Mouse (Mus musculus) 416B (cell line): ENCODE results near the gene Gas2.

Source experiments
- DNase-seq: peaks from one replicate; pipeline ENCODE4 v3.0.0; 2011; ENCODE audit warnings: low read depth

Gene Gas2

DNA sequence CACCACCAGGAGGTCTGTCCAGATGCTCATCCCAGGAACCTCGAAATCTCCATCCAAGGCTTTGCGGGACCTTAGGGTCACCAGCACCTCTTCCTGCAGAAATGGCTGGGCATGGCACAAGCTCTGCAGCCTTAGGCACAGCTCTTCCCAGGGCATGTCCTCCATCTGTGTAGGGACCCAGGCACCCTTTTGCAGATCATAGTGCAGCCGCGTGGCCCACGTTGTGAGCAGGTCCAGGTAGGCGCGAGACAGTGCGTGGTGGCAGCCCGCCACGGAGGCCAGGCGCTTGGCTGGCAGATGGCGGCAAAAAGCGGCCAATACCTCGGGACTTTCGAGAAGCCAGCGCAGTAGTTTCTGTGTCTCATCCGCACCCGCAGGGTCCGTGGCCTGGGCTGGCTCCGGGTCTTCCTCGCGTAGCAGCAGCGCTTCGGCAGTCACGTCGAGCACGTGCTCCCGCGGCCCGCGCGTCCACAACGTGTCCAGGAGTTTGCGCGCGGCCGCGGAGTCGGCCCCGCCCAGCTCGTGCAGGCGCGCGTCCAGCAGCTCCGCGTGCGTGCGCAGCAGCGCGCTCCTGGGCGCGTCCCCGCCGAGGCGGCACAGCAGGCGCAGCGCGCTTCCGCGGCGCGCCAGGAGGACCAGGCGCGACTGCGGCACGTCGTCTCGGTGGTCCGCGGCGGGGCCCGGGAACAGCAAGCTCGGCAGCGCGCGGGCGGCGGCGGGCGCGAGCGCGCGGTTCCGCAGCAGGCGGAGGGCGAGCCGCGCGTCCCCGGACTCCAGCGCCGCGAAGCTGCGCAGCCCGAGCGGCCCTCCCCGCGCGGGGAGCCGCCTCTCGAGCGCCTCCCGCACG, at the start of gene Gas2:
TSS of gene Gas2 (plus strand) at position 766 of the 847 bp plus-strand sequence.
- peak; percentile 68 for DNase-seq

DNA sequence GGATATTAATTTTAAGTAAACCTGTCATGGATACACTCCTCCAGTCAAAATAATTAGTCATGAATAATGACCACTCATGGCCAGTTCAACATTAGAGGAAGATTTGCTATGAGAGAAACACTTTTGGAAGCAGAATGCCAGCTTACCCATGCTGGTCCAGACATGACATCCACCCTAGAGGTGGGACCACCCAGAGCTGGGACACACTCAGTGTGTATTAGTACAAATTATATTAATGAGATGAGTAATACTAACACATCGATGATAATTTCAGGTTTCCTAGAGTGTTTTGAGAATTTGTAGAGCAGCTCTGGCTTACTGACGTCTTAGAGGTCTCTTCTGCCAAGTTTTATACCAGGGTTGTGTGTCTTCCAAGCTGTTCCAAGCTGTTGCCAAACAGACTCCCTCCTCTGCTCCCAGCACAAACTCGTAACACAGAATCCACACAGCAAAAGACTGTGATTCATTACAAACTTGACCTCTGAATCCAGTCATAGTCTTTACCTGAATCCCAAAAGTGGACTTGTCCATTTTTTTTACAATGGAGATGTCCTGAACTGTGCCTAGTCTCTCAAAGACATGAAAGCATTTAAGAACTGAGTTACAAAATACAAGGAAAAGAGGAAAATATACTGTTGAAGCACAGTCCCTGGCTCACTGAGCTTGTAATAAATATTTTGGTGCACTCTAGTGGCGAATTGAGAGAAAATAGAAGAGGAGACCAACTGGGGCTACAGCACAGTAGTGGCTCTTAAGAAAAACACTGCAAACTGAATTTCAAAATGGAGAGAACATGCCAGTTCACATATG, 46.1 kb upstream of the Gas2 start:
- DNase-seq: peak; percentile 54

DNA sequence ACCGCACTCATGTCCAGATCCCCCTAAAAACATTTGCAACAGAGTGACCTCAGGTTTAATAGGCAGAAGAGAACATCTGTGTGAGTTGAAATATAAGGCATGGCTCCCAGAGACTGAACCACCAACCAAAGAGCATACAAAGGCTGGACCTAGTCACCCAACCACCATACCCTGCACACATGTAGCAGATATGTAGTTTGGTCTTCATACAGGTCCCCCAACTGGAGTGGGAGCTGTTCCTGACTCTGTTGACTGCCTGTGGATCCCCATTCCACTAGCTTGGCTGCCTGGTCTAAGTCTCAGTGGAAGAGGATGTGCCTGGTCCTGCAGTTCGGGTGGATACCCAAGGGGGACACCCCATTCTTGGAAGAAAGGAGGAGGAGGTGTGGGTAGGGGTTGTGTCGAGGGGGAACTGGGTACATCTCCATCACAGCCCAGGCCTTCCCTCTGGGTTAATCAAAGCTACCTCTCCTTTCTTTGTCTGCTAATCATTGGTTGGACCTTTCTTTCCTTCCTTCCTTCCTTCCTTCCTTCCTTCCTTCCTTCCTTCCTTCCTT, 45.5 kb upstream of the Gas2 start:
- no peak for DNase-seq

DNA sequence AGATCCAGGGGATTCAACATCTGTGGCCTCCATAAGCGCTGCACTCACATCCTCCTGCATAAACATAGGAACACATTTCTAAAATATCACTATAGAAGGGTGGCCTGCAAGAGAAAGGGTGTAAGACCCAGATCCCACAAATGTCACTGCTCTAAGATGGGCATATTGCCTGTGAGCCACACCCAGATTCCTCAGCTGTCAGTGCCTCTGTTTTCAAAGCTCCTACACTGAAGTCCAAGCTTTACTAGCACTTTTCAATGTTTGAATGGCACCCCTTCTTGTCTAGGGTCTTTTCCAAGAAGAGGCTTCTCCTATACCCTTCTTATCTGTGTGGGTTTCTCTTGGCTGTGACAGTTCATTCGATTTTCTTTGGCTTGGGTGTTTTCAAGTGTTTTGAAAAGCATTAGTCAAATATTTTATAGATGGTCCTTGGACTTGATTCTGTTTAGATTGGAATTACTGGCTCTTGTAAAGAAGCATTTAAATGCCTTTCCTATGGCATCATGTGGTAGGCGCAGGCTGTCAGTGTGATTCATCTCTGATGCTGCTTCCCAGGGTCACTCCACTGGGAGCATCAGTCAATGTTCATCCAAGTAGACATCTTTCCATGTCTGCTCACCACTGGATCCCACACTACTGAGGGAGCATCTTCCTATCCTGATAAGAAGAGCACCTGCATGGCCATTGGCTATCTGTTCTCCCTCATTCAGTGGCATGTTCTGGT, 43.4 kb upstream of the Gas2 start:
- DNase-seq: no peak

DNA sequence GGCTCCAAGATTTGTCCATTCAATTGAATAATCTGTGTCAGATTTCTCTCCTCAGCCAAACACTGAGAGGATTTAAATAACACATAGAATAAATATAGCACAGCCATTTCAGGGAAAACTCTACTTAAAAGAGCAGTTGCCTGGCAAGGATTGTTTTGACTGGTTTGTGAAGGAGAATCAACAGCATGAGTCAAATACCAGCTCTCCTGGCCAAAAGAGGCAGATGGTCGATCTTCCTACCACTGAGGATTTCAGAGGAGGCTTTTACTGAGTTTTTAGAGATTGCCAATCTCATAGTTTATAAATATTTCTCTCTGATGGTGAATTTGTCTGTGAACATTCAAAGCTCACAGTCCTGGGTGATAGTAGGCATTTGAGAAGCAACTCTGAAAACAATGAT, 41.9 kb upstream of the Gas2 start:
- no peak for DNase-seq

DNA sequence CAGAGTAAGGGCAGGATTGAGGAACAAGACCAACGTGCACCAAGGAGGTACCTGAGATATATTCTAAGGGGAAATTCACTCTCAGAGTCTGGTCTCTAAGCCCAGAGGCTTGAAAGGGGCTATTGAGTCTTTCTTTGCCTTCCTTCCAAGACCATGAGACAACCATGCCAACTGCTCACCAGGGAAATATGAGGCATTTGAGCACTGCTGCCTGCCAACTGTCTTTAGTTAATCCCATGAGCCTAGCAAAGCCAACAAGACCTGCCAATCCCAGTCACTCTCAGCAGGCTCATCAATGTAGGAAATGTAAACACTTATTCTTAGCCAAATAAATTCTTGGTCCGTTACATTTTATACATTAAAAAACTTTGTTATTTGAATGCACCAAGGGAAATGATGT, 40.3 kb upstream of the Gas2 start:
- no peak for DNase-seq

DNA sequence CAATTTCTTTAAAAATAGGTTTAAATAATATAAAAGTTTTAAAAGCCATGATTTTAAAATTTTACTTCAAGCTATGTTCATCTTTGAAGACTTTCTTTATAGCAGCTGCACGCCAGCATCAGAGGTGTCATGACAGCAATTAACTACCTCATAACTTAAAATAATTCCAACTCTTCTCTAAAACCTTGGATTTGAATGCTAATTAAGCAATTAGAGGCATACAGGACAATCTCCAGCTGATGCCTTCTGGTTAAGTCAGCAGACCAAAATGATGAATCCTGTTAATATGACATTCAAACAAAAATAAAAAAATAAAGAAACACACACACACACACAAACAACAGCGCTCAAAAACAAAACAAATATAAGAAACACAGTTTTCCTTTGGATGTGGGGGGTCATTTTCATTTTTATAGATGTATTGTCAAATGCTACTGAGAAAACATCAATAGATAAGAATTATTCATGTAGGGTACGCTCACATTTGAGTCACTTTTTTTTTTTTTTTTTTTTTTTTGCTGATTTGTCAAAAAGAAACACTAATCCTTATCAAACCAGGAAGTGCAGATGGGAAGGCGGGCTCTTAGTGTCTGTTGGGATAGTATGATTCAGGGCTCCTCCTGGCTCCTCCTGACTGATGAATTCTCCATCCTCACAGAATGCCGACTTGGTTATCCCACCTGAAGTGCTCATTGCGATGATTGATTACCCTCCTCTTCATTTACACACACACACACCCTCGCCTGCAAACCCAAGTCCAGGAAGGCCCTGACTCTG, 38.1 kb upstream of the Gas2 start:
- DNase-seq: no peak

DNA sequence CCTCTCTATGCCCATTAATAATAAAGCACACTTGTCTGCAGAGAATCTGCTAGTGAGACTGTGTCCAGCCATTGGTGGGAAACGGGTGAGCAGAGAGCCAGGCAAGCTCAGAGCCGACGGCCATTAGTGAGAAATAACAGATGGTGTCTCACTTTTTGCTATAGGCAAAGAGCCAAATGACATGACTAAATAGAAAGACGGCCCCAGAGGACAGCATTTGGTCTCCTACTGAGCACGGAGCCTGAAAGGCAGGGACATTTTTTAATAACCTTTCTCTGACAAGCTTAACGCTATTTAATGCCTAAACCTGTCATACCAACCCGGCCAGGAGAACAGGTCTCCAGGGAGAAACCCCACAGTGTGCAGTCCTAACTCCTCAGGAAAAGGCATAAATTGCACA, 29.9 kb upstream of the Gas2 start:
- DNase-seq: no peak

DNA sequence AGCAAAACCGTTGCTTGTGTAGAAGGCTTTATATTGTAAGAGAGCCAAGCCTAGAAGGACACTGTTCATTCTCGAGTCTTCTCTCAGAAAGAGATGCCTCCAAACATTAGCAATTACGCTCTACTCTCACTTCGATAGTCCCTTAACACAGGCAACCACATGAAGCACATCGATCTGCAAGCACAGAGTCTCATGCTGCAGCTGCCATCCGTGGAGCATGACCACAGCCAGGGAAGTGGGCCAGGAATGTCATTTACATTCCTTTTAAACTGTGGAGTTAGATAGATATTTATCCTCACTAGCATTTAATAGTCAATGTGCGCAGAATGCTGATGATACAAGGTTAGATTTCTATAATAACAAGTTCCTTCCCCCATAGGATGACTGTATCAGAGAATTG, 21.3 kb upstream of the Gas2 start:
- DNase-seq: no peak

DNA sequence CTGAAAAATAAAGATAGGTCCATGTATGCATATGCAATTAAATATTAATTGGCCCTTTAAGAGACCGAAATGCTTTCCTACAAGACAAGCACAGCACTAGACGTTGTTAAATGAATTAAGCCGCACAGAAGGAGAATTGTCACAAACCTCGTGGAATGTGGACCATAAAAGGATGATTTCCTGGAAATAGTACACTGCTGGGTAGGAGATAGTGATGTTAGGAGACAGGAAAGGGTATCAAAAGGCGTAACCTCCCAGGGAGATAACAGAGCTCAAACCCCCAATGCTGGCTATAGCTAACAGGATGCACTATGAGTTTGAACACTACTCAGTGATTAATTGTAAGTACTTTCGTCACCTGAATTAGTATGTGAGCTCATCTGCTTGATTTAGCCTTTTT, 10.9 kb upstream of the Gas2 start:
- DNase-seq: no peak

DNA sequence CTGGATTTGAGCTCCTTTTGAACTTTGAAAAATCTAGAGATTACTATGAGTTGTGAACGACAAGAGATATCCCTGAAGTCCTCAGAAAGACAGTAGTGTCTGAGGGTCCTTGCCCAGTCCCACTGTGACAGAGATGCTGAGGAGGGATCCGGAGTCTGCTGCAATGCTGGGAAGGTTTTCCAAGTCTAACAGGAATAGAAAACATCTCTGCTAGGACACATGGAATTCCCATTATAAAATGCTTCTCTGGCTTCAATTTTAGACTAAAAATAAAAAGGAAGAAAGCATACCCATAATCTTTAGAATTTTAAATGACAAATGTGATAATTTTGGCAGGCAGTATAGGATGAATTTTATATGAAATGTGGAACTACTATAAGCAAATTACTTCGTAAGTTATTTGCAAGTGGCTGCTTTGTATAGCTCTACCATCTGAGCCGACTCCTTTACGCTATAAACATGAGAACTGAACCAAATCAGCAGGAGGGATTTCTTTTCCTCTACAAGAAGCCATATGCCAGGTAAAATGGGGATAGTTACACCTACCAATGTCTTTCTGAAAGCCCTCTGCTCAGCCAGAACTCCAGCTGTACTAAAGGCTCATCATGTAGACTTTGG, 9.8 kb upstream of the Gas2 start:
- no peak for DNase-seq

DNA sequence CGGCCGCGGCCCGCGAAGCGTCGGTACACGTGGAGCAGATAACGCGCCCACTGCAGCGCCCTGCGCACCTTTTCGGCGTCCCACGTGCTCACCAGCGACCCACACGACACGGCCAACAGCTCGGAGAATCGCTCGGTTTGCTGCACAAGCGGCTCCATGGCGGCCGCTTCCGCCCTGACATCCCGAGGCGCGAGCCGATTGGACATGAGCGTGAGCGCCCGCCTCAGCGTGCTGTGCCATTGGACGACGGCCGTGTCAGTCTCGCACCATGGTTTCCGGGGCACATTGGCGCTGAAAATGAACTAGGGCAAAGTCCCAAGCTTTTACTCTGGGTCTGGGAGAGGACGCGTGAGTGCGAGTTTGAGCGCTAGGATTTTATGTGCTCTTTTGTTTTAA, 280 bp downstream of the Gas2 start, which contains the start of gene Fancf:
TSS of gene Fancf (minus strand) at position 171 of the 396 bp plus-strand sequence.
- DNase-seq: peak; percentile 94

DNA sequence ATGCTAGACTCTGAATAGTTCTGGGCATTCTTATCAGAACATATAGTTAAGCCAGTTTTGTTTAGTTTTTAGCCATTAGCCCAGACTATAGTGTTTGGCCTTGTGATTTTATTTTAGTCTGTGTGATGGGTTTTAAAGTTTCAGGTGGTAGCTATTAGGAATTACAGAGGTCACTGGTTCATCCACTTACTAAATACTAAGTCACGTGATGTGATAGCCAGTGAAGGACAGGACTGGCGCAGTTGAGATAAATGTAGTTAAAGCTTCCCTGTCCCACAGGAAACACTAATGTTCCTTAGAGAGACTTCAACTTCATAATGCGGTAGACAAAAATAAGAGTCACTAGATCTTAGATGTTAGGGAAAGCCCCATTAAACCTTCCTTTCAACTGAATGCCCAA, 1.0 kb downstream of the Gas2 start:
- DNase-seq: peak; percentile 44

DNA sequence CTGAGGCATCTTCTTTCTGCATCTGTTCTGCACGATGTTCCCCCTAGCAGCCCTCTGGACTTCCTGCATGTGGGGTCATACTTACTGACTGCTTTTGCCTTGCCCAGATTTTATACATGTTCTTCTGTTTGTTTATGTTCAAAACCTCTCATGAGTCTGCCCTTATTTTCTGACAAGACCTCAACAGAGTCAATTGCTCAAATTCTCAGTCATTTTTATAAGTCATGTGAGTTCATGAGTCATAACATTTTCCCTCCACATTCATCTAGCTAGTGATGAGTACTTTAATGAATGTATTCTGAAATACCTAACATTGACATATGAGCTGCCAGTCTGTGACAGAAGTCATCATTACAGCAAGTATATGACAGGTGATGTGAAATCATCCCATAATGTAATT, 3.5 kb downstream of the Gas2 start:
- peak; percentile 39 for DNase-seq

DNA sequence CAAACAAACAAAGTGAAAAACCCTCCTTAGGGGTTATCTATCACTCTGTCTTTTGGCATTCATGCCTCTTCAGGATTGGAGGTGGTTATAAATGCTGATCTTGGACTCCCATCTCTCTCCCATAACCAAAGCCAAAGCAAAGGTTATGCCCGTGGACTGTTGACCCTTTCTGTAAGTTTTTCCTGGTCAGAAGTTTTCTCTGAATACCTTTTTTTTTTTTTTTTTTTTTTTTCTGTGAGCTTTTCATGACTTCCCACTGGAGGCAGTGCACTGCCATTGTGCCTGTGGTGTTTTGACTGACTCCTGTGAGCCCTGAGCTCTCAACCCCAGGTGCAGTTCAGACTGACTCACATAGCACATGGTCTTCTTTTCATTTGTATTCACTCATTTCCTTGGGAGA, 6.2 kb downstream of the Gas2 start:
- no peak for DNase-seq

DNA sequence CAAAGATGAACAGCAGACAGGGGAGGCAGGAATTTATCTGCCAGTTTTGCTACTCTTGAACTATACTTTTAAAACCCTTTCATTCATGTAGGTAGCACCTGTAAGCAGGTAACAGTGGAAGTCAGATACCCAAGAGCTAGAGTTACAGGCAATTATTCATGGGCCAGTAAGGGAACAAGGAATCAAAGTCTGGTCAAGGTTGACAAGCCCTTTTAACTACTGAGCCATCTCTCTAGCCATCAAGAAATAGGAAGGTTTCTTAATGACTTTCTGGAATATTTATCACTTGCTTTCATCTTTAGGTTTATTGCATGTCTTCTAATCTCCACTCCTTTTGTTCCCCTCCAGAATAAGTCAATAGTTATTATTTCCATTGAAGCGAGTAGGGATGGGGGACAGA, 10.2 kb downstream of the Gas2 start:
- DNase-seq: no peak

DNA sequence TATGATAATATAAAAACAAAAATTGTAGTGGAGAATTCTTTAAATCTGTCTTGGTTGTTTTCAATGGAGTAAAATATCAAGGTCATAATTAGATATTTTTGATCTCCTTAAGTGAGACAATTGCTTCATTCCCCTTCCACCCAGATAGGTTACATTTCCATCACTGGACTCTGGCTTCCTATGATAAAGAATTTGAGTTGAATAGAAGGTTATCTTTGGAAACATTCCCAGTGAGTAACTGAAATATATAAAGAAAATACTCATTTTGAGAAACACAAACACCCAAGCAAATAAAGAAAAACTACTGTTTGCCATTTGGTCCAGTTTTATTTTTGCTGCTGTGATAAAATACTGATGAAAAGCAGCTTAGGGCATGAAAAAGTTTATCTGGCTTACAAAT, 10.8 kb downstream of the Gas2 start:
- no peak for DNase-seq

DNA sequence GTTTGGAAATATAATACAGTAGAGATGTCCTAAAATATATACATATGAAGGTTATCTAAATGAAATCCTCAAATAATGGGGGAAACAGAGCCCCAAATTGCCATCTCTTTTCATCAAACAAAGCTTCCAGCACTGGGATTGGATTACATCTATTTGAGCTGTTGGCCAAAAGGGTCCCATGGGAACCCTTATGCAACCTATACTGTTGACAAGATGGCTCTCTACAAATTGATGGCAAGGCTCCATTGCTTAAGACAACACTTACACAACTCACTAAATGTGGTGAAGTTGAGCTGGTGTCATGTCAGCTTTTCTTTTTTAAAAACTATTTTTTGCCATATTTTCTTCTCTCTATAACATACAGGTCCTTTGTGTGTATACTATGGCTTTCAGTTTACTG, 14.5 kb downstream of the Gas2 start:
- DNase-seq: no peak

DNA sequence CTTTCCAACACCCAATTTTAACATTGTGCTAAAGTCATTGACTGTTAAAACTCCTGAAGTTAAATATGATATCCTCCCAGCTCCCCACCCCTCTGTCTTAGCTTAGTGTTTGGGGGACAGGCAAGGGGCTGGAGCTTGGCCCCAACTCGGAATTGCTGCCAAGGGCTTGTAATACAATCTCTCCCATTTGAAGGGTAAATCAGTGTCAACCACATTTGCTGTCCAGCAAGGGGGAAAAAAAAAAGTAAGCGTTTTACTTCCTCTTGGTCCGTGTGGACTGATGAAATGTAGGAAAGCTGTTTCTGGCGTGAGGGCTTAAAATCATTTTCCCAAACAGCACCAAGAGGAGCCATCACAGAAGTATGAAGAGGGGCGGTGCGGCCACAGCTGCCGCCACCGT, 16.9 kb downstream of the Gas2 start:
- no peak for DNase-seq

DNA sequence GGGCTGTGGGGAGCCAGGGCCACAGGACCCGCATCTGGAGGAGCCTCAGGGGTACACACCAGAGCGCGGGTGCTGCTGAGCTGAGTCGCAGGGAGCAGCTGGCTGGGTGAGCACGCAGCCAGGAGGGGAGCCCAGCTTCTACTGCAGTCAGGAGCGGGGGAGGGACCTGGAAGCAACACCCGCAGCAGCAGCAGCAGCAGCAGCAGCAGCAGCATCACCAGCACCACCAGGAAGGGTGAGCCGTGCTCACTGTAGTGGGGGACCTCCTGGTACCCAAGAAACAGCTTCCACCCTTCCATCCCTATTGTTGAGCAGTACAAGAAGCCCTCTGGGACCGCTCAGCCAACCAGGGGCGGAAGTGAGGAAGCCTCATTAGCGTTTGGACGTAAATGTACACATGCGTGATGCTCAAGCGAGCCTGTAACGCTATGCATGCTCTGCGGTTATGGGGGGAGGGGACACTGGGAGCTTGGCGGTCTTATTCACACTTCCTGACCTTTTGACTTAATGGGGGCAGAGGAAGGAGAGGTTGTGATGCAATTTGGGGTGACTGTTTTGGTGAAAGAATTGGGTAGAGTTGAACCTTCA, 17.4 kb downstream of the Gas2 start:
- DNase-seq: no peak

DNA sequence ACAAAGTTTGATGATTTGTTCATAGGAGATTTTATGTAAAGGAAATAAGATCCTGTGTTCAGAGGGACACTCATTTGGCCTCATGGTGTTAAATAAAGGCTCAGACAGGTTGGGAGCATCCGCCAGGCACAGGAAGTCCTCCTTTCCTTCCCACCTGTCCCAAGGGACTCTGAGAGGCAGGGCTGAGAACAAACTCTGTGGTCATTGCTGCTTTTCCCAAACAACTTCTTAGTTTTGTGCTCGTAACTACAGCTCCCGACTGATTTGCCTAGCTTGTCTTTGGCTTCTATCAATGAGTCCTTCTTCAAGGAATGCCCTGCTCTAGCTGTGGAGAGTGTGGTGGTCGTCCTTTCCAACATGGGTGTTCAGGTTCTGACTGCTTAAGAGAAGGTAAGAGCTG, 18.3 kb downstream of the Gas2 start:
- DNase-seq: no peak
